Mouse (Mus musculus) heart, postnatal 10 days (tissue): ENCODE measurements around the gene Hpf1. TPM values are rescaled to one million over a fixed set of nuclear protein-coding genes. Genes with fewer than 3 reads are reported as not detected.

Experiments
- DNase-seq, 2 experiments: peaks; one replicate each; pipeline ENCODE4 v3.0.0; 2021
- intact Hi-C: fragments of 180-260 bp; cut with DNase I; formaldehyde crosslinking; loops from one replicate; pipeline ENCODE4 v1.15.1; 2025
- total RNA-seq, 2 experiments: library from RNA; stranded (reverse); gene quantifications; 2 replicates each; pipeline ENCODE4 v1.2.3; 2021

Gene Hpf1
- total RNA-seq = 10 to 100 TPM; 22.5 to 26.8 TPM

GRCm38 (mm10) chr8:60889843-60890519 lies at the start of gene Hpf1:
TSS of gene Hpf1 (plus strand) at chr8:60890418.
- DNase-seq = peak; percentile 96
- intact Hi-C loops = no loop called here

GRCm38 (mm10) chr8:60842388-60842787 lies 47.8 kb upstream of the Hpf1 start:
- no peak for DNase-seq
- intact Hi-C loops = no loop called here

- intact Hi-C loops = no loop called here
- no peak for DNase-seq
Observed at GRCm38 (mm10) chr8:60857559-60857958, 32.7 kb upstream of the Hpf1 start.

- intact Hi-C loops = no loop called here
- no peak for DNase-seq
Observed at GRCm38 (mm10) chr8:60858091-60858490, 32.1 kb upstream of the Hpf1 start.

GRCm38 (mm10) chr8:60858911-60859476 lies 31.2 kb upstream of the Hpf1 start:
- DNase-seq = no peak
- intact Hi-C loops = no loop called here

- intact Hi-C loops = no loop called here
- no peak for DNase-seq
Observed at GRCm38 (mm10) chr8:60859605-60860004, 30.6 kb upstream of the Hpf1 start.

GRCm38 (mm10) chr8:60860749-60861148 lies 29.5 kb upstream of the Hpf1 start:
- no peak for DNase-seq
- intact Hi-C loops = no loop called here

GRCm38 (mm10) chr8:60861783-60862182 lies 28.4 kb upstream of the Hpf1 start:
- DNase-seq = no peak
- intact Hi-C loops = no loop called here

- no peak for DNase-seq
- intact Hi-C loops = loop anchor here (1.0 to 5.0 kb wide), 3 partner anchors 233 to 360 kb away; partner anchors contain the start of genes Aadat and Mfap3l
Observed at GRCm38 (mm10) chr8:60864875-60865274, 25.3 kb upstream of the Hpf1 start.

- intact Hi-C loops = loop anchor here (1.0 to 5.0 kb wide), 3 partner anchors 233 to 360 kb away; partner anchors contain the start of genes Aadat and Mfap3l
- peak; percentile 58 to 82 for DNase-seq
Observed at GRCm38 (mm10) chr8:60865504-60866114, 24.6 kb upstream of the Hpf1 start.

GRCm38 (mm10) chr8:60867468-60868115 lies 22.6 kb upstream of the Hpf1 start:
- DNase-seq = peak; percentile 55 to 63
- intact Hi-C loops = loop anchor here (5.0 kb wide), 1 partner anchor 235 kb away; the partner anchor contains the start of gene Mfap3l

- intact Hi-C loops = loop anchor here (5.0 kb wide), 1 partner anchor 236 kb away; the partner anchor contains the start of gene Mfap3l
- DNase-seq = no peak
Observed at GRCm38 (mm10) chr8:60868236-60868965, 21.8 kb upstream of the Hpf1 start.

GRCm38 (mm10) chr8:60869761-60870160 lies 20.5 kb upstream of the Hpf1 start:
- intact Hi-C loops = loop anchor here (5.0 kb wide), 1 partner anchor 237 kb away; the partner anchor contains the start of gene Mfap3l
- no peak for DNase-seq

GRCm38 (mm10) chr8:60870231-60871193 lies 19.7 kb upstream of the Hpf1 start:
- intact Hi-C loops = no loop called here
- no peak for DNase-seq

- no peak for DNase-seq
- intact Hi-C loops = no loop called here
Observed at GRCm38 (mm10) chr8:60878617-60879016, 11.6 kb upstream of the Hpf1 start.

GRCm38 (mm10) chr8:60883419-60884137 lies 6.6 kb upstream of the Hpf1 start:
- DNase-seq = no peak
- intact Hi-C loops = no loop called here

- intact Hi-C loops = no loop called here
- no peak for DNase-seq
Observed at GRCm38 (mm10) chr8:60886736-60887135, 3.5 kb upstream of the Hpf1 start.

GRCm38 (mm10) chr8:60889131-60889842 lies 931 bp upstream of the Hpf1 start:
- DNase-seq = no peak
- intact Hi-C loops = no loop called here
